Mouse (Mus musculus): ENCODE measurements around the gene Calml4. TPM values are rescaled to one million over a fixed set of nuclear protein-coding genes. Genes with fewer than 3 reads are reported as not detected.
"Not testable (repeated sequence)": the region's sequence is repeated elsewhere in the genome, so short reads cannot be mapped to it uniquely, and the experiment has no call there.

The Calml4 gene
- polyA plus RNA-seq, 1 experiment from 2014 or later, result 12.8 TPM

GRCm38 (mm10) chr9:62838506-62839171 lies 19.2 kb upstream of the Calml4 start, which contains the start of gene Cln6:
TSS of gene Cln6 (plus strand) at chr9:62838785.
- peak; percentile 94 for ATAC-seq (ENCODE audit: borderline replicate concordance, extremely low read depth, low FRiP score, low TSS enrichment)
- H3K9ac ChIP-seq, result peak within 1 kb of the TSS; percentile 96
- no peaks in the 10 kb centered on the region for H3K27me3 ChIP-seq
- peak within 1 kb of the TSS; percentile 93 for H3K27ac ChIP-seq
- peak within 1 kb of the TSS; percentile 86 for H3K4me3 ChIP-seq
- H3K4me2 ChIP-seq, result peak within 1 kb of the TSS; percentile 92
- H3K36me3 ChIP-seq, result no peaks in the 10 kb centered on the region
- under 1% methylated on average over 48 of the region's 48 CpGs for WGBS
- peaks cover 22% of the 10 kb centered on the region for H3K4me1 ChIP-seq
- no peaks in the 10 kb centered on the region for H3K9me3 ChIP-seq

- WGBS, result 8% methylated on average over 14 of the region's 14 CpGs
- H3K4me1 ChIP-seq, result peaks cover 22% of the 10 kb centered on the region
- no peaks in the 10 kb centered on the region for H3K27me3 ChIP-seq
- H3K36me3 ChIP-seq, result no peaks in the 10 kb centered on the region
- H3K9ac ChIP-seq, result peak overlapping the region; percentile 96
- peak overlapping the region; percentile 93 for H3K27ac ChIP-seq
- peak overlapping the region; percentile 92 for H3K4me2 ChIP-seq
- no peak for ATAC-seq (ENCODE audit: borderline replicate concordance, extremely low read depth, low FRiP score, low TSS enrichment)
- H3K4me3 ChIP-seq, result peak overlapping the region; percentile 86
- no peaks in the 10 kb centered on the region for H3K9me3 ChIP-seq
Observed at GRCm38 (mm10) chr9:62839172-62839770, 18.6 kb upstream of the Calml4 start.

GRCm38 (mm10) chr9:62843356-62844024 lies 14.4 kb upstream of the Calml4 start:
- ATAC-seq (ENCODE audit: borderline replicate concordance, extremely low read depth, low FRiP score, low TSS enrichment), result no peak
- H3K4me2 ChIP-seq, result no peak overlapping the region
- H3K9me3 ChIP-seq, result no peaks in the 10 kb centered on the region
- H3K27me3 ChIP-seq, result no peaks in the 10 kb centered on the region
- H3K36me3 ChIP-seq, result 0 out of 2 replicates have a peak, but pooled peaks cover 5% of the 10 kb centered on the region
- WGBS, result 83% methylated on average over 10 of the region's 10 CpGs
- no peak overlapping the region for H3K27ac ChIP-seq
- no peak overlapping the region for H3K4me3 ChIP-seq
- peaks cover 18% of the 10 kb centered on the region for H3K4me1 ChIP-seq
- no peak overlapping the region for H3K9ac ChIP-seq

- H3K4me2 ChIP-seq, result no peak overlapping the region
- no peak for ATAC-seq (ENCODE audit: borderline replicate concordance, extremely low read depth, low FRiP score, low TSS enrichment)
- no peak overlapping the region for H3K9ac ChIP-seq
Observed at GRCm38 (mm10) chr9:62844461-62844860, 13.4 kb upstream of the Calml4 start.

GRCm38 (mm10) chr9:62847694-62848093 lies 10.2 kb upstream of the Calml4 start:
- H3K9ac ChIP-seq, result no peak overlapping the region
- H3K4me2 ChIP-seq, result no peak overlapping the region
- no peaks in the 10 kb centered on the region for H3K9me3 ChIP-seq
- H3K4me1 ChIP-seq, result peaks cover 13% of the 10 kb centered on the region
- 0 out of 2 replicates have a peak overlapping the region, but pooled peaks have one; percentile 37 for H3K27ac ChIP-seq
- peaks cover 11% of the 10 kb centered on the region; the same call in 1 of the 2 replicates for H3K36me3 ChIP-seq
- no peaks in the 10 kb centered on the region for H3K27me3 ChIP-seq
- no peak overlapping the region for H3K4me3 ChIP-seq
- peak; percentile 67; the same call in 1 of the 2 replicates for ATAC-seq (ENCODE audit: borderline replicate concordance, extremely low read depth, low FRiP score, low TSS enrichment)
- WGBS, result 2% methylated on average over 3 of the region's 3 CpGs

More at GRCm38 (mm10) chr9:62844461-62844860, 13.4 kb upstream of the Calml4 start:
- H3K9me3 ChIP-seq, result no peaks in the 10 kb centered on the region
- no peak overlapping the region for H3K27ac ChIP-seq
- no peaks in the 10 kb centered on the region for H3K27me3 ChIP-seq
- peaks cover 12% of the 10 kb centered on the region for H3K4me1 ChIP-seq
- 0 out of 2 replicates have a peak, but pooled peaks cover 7% of the 10 kb centered on the region for H3K36me3 ChIP-seq
- WGBS, result 90% methylated on average over 5 of the region's 5 CpGs
- no peak overlapping the region for H3K4me3 ChIP-seq

GRCm38 (mm10) chr9:62848641-62849040 lies 9.2 kb upstream of the Calml4 start:
- 80% methylated on average over 3 of the region's 3 CpGs for WGBS
- no peak overlapping the region for H3K4me2 ChIP-seq
- no peaks in the 10 kb centered on the region for H3K27me3 ChIP-seq
- ATAC-seq (ENCODE audit: borderline replicate concordance, extremely low read depth, low FRiP score, low TSS enrichment), result no peak
- peaks cover 11% of the 10 kb centered on the region; the same call in 1 of the 2 replicates for H3K36me3 ChIP-seq
- no peaks in the 10 kb centered on the region for H3K9me3 ChIP-seq
- no peak overlapping the region for H3K9ac ChIP-seq
- no peak overlapping the region for H3K27ac ChIP-seq
- no peak overlapping the region for H3K4me3 ChIP-seq
- H3K4me1 ChIP-seq, result peaks cover 13% of the 10 kb centered on the region

- H3K9ac ChIP-seq, result no peak overlapping the region
- no peaks in the 10 kb centered on the region for H3K9me3 ChIP-seq
- no peak overlapping the region for H3K4me3 ChIP-seq
- H3K4me2 ChIP-seq, result no peak overlapping the region
- H3K36me3 ChIP-seq, result peaks cover 11% of the 10 kb centered on the region; the same call in 1 of the 2 replicates
- 78% methylated on average over 2 of the region's 2 CpGs for WGBS
- H3K27me3 ChIP-seq, result no peaks in the 10 kb centered on the region
- H3K4me1 ChIP-seq, result peaks cover 26% of the 10 kb centered on the region
- no peak overlapping the region for H3K27ac ChIP-seq
- ATAC-seq (ENCODE audit: borderline replicate concordance, extremely low read depth, low FRiP score, low TSS enrichment), result no peak
Observed at GRCm38 (mm10) chr9:62851571-62851970, 6.3 kb upstream of the Calml4 start.

GRCm38 (mm10) chr9:62854483-62854882 lies 3.4 kb upstream of the Calml4 start:
- Histone ChIP-seq H3K4me3 (no peak overlapping the region), H3K4me2 (no peak overlapping the region), H3K9ac (no peak overlapping the region), H3K27me3 (no peaks in the 10 kb centered on the region), H3K36me3 (peaks cover 4% of the 10 kb centered on the region; the same call in 1 of the 2 replicates), H3K27ac (peak overlapping the region; percentile 20; the same call in 1 of the 2 replicates), H3K9me3 (no peaks in the 10 kb centered on the region), H3K4me1 (peaks cover 43% of the 10 kb centered on the region)
- WGBS, result 19% methylated on average over 4 of the region's 4 CpGs
- no peak for ATAC-seq (ENCODE audit: borderline replicate concordance, extremely low read depth, low FRiP score, low TSS enrichment)

GRCm38 (mm10) chr9:62857216-62857615 lies 664 bp upstream of the Calml4 start:
- no peak for ATAC-seq (ENCODE audit: borderline replicate concordance, extremely low read depth, low FRiP score, low TSS enrichment)
- peak overlapping the region; percentile 50 for H3K4me2 ChIP-seq
- H3K4me3 ChIP-seq, result no peak overlapping the region
- WGBS, result 39% methylated on average over 9 of the region's 9 CpGs
- H3K9ac ChIP-seq, result no peak overlapping the region
- no peaks in the 10 kb centered on the region for H3K9me3 ChIP-seq
- no peaks in the 10 kb centered on the region for H3K27me3 ChIP-seq
- no peaks in the 10 kb centered on the region for H3K36me3 ChIP-seq
- peaks cover 39% of the 10 kb centered on the region for H3K4me1 ChIP-seq
- H3K27ac ChIP-seq, result peak overlapping the region; percentile 70

- Histone ChIP-seq H3K9ac (peak overlapping the region; percentile 25; the same call in 1 of the 2 replicates), H3K9me3 (no peaks in the 10 kb centered on the region), H3K4me2 (peak overlapping the region; percentile 50), H3K36me3 (no peaks in the 10 kb centered on the region), H3K4me3 (peak overlapping the region; percentile 21), H3K27ac (peak overlapping the region; percentile 70), H3K27me3 (no peaks in the 10 kb centered on the region), H3K4me1 (peaks cover 39% of the 10 kb centered on the region)
- ATAC-seq (ENCODE audit: borderline replicate concordance, extremely low read depth, low FRiP score, low TSS enrichment), result no peak
- 50% methylated on average over 8 of the region's 8 CpGs for WGBS
Observed at GRCm38 (mm10) chr9:62858266-62859019, 563 bp downstream of the Calml4 start.

- H3K4me2 ChIP-seq; H3K4me3 ChIP-seq; ATAC-seq (ENCODE audit: borderline replicate concordance, extremely low read depth, low FRiP score, low TSS enrichment); H3K27ac ChIP-seq; H3K9me3 ChIP-seq; H3K36me3 ChIP-seq; H3K9ac ChIP-seq; H3K27me3 ChIP-seq: not testable (repeated sequence)
- 49% methylated on average over 7 of the region's 7 CpGs for whole genome bisulfite sequencing
- peaks cover 27% of the 10 kb centered on the region for H3K4me1 ChIP-seq
Observed at GRCm38 (mm10) chr9:62860102-62860501, 2.2 kb downstream of the Calml4 start.

All from lung, embryonic 15.5 days (tissue).